In genomic region chr15:7383349-7383748, GRCm38 (mm10) we compare ENCODE assay signal across 25 mouse cellular contexts. TPM values are rescaled to one million over a fixed set of nuclear protein-coding genes. Genes with fewer than 3 reads are reported as not detected.
DNase-seq lines count a peak whose midpoint lies in the region; ATAC-seq and TF ChIP-seq lines count a peak whose summit lies in the region.
"Had no signal": no experiment of that assay in that cellular context is flagged by ENCODE, and none has a peak within 500 bp of the region (broad histone marks: within the 10 kb centered on the region; RNA-seq: fewer than 3 reads in every experiment).

No protein-coding gene starts in this region.

- H3K4me2 ChIP-seq in intestine, embryonic 16.5 days (ENCODE audit: low read depth, low read length) = no peak overlapping the region
- H3K4me2 ChIP-seq: embryonic facial prominence, embryonic 12.5 days; embryonic facial prominence, embryonic 15.5 days; heart, embryonic 11.5 days; hindbrain, embryonic 12.5 days had no signal

- DNase-seq in kidney, postnatal 14 days = peak; percentile 20
- no peak for DNase-seq in kidney, adult 9 months
- DNase-seq in lung, postnatal 14 days = peak; percentile 18
- DNase-seq in lung, adult 2 months = no peak
- DNase-seq in limb, embryonic 10.5 days (ENCODE audit: low spot score) = no peak
- DNase-seq in lung, postnatal 36 days = peak; percentile 56
- DNase-seq: adrenal gland, postnatal 10 days; adrenal gland, postnatal 36 days; B cell, adult 2 months; cerebellum, adult 18-20 months; cerebellum, adult 9-11 months; cerebellum, postnatal 25 days; forebrain, postnatal 0 days; gastrocnemius, adult 2 months; gastrocnemius, postnatal 14 days; heart, adult 11 months had no signal

- no peak for TF ChIP-seq POLR2A in lung, adult 2 months (IDR thresholded peaks at IDR 0.05; ENCODE audit: borderline replicate concordance, extremely low read depth, low read depth, low read length)

- TF ChIP-seq CTCF in lung, adult 2 months (IDR thresholded peaks at IDR 0.05; ENCODE audit: insufficient read depth, low read length) = no peak

- H3K4me3 ChIP-seq in lung, adult 2 months (replicated peaks; ENCODE audit: extremely low read depth, low read depth, low read length) = no peak overlapping the region
- H3K4me3 ChIP-seq in limb, embryonic 10.5 days = no peak overlapping the region
- H3K4me3 ChIP-seq in intestine, embryonic 16.5 days (ENCODE audit: low read length) = no peak overlapping the region
- H3K4me3 ChIP-seq: embryonic facial prominence, embryonic 12.5 days; embryonic facial prominence, embryonic 15.5 days; gastrocnemius, adult 2 months; hindbrain, embryonic 12.5 days had no signal

- no peaks in the 10 kb centered on the region for H3K36me3 ChIP-seq in limb, embryonic 10.5 days
- H3K36me3 ChIP-seq in intestine, embryonic 16.5 days (ENCODE audit: control insufficient read depth, insufficient read depth, low read length) = no peaks in the 10 kb centered on the region
- H3K36me3 ChIP-seq: embryonic facial prominence, embryonic 12.5 days; embryonic facial prominence, embryonic 15.5 days; G1E; hindbrain, embryonic 12.5 days had no signal

- H3K4me1 ChIP-seq in lung, adult 2 months (ENCODE audit: control insufficient read depth, insufficient read depth, low read length) = peaks cover 9% of the 10 kb centered on the region
- peaks cover 25% of the 10 kb centered on the region for H3K4me1 ChIP-seq in limb, embryonic 10.5 days
- no peaks in the 10 kb centered on the region for H3K4me1 ChIP-seq in intestine, embryonic 16.5 days (ENCODE audit: control insufficient read depth, insufficient read depth, low read length)
- H3K4me1 ChIP-seq: embryonic facial prominence, embryonic 15.5 days; hindbrain, embryonic 12.5 days had no signal

- H3K27ac ChIP-seq in limb, embryonic 10.5 days = peak overlapping the region; percentile 4; the same call in 1 of the 2 replicates
- H3K27ac ChIP-seq in intestine, embryonic 16.5 days (ENCODE audit: low read length) = no peak overlapping the region
- H3K27ac ChIP-seq: embryonic facial prominence, embryonic 12.5 days; embryonic facial prominence, embryonic 15.5 days; gastrocnemius, adult 2 months; hindbrain, embryonic 12.5 days had no signal

- H3K27me3 ChIP-seq in limb, embryonic 10.5 days (ENCODE audit: low read depth, poor library complexity, severe bottlenecking) = no peaks in the 10 kb centered on the region
- no peaks in the 10 kb centered on the region for H3K27me3 ChIP-seq in intestine, embryonic 16.5 days (replicated peaks; ENCODE audit: control insufficient read depth, insufficient read depth, low read length)
- H3K27me3 ChIP-seq: CH12.LX; embryonic facial prominence, embryonic 12.5 days; embryonic facial prominence, embryonic 15.5 days; hindbrain, embryonic 12.5 days had no signal

- ATAC-seq in intestine, embryonic 16.5 days = no peak
- ATAC-seq: forebrain, embryonic 14.5 days; forebrain, postnatal 0 days; Patski had no signal

- H3K9ac ChIP-seq in intestine, embryonic 16.5 days (ENCODE audit: low read depth, low read length) = no peak overlapping the region
- H3K9ac ChIP-seq: embryonic facial prominence, embryonic 12.5 days; embryonic facial prominence, embryonic 15.5 days; forebrain, postnatal 0 days; hindbrain, embryonic 12.5 days had no signal

- WGBS in lung, adult 2 months = 55% methylated on average over 4 of the region's 4 CpGs
- WGBS in limb, embryonic 10.5 days = 87% methylated on average over 4 of the region's 4 CpGs
- 91% methylated on average over 4 of the region's 4 CpGs for WGBS in intestine, embryonic 16.5 days

- H3K9me3 ChIP-seq in limb, embryonic 10.5 days (replicated peaks) = no peaks in the 10 kb centered on the region
- no peaks in the 10 kb centered on the region for H3K9me3 ChIP-seq in intestine, embryonic 16.5 days (ENCODE audit: control insufficient read depth, low read length)
- H3K9me3 ChIP-seq: embryonic facial prominence, embryonic 12.5 days; embryonic facial prominence, embryonic 15.5 days; G1E; hindbrain, embryonic 12.5 days had no signal

RNA-seq across cellular contexts. Expression of gene Egflam, which starts 14.8 kb away (rescaled TPM):
- polyA plus RNA-seq in lung, adult 2 months (2012; rRNA removed) = 29.3 and 32.7 TPM in 2 replicates
- 6.7 and 11.4 TPM in 2 replicates for polyA plus RNA-seq in limb, embryonic 10.5 days (2016; fragmentation: Nextera tagmentation; extraction: Ambion mirVana)
- polyA plus RNA-seq in intestine, embryonic 16.5 days (2015; fragmentation: Nextera tagmentation; extraction: Ambion mirVana) = 21.3 and 24.9 TPM in 2 replicates
- polyA plus RNA-seq: G1E had no signal

Comparison
In these comparisons a context has a peak if more than half of its experiments do, and no peak if none do; other contexts are left out.
1. DNase-seq: peak in kidney, postnatal 14 days (single experiment), lung, postnatal 14 days (single experiment) and lung, postnatal 36 days (single experiment); none in kidney, adult 9 months (single experiment), lung, adult 2 months (single experiment) and limb, embryonic 10.5 days (single experiment).